Mouse (Mus musculus): ENCODE measurements around the gene Ptpn5.

- no peak for TF ChIP-seq CTCF (IDR thresholded peaks at IDR 0.05; ENCODE audit: borderline replicate concordance, control insufficient read depth, extremely low read depth, insufficient read depth, low read length, poor library complexity)
- TF ChIP-seq POLR2A (IDR thresholded peaks at IDR 0.05; ENCODE audit: control insufficient read depth, extremely low read depth, insufficient read depth, low read length, poor library complexity), result no peak
These were observed 20.1 kb downstream of the Ptpn5 start for GRCm38 (mm10) chr7:47113383-47113782.
